Mouse (Mus musculus) heart, adult 11 months (tissue): Measurements from ENCODE around the gene Ttc4.

ENCODE experiments used
- DNase-seq: peaks from one replicate; pipeline ENCODE4 v3.0.0; 2022

Ttc4 gene

DNA sequence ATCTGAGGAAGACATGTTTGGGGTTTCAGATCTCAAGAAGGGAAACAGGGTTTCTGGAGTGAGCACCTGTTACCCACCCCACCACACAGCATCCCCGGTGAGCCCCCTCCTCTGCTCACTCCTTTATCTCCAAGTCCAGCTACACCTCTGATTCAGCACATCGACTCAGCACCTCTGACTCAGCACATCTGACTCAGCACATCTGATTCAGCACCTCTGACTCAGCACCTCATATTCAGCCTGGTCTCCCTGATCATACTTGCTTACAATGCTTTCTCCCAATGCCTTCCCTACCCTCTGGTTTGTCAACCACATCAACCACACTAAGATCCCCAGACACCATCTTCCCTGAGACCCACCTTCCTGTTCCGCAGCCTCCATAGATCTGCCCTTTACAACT lies 65.2 kb downstream of the Ttc4 start:
- DNase-seq = no peak

- DNase-seq = no peak
Observed at GRCm38 (mm10) chr4:106613105-106613504, 65.6 kb downstream of the Ttc4 start.
